Mouse (Mus musculus) left cerebral cortex, adult 11 months (tissue): ENCODE measurements around the gene Glrp1.

Experiments used
- DNase-seq: peaks from one replicate; pipeline ENCODE4 v3.0.0; 2022; ENCODE audit warnings: low spot score

Gene Glrp1

DNA sequence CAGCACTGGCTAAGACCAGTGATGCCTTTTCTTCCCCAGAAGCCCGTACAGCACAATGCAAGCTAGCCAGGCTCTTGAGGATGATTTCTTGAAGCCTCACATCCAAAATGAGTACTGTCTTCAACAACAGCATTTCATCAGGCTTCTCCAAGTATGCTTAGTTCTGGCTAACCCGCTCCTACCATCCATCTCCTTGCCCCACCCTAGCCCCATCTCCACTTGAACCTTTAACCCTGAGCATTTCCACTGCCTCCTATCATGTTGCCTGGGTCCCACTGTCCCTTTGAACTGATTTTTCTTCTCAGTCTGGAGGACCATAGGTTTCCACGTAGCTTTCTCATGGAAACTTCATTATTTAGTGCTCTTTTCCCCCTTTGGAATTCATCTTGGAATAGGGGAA, 17.5 kb downstream of the Glrp1 start:
- no peak for DNase-seq

DNA sequence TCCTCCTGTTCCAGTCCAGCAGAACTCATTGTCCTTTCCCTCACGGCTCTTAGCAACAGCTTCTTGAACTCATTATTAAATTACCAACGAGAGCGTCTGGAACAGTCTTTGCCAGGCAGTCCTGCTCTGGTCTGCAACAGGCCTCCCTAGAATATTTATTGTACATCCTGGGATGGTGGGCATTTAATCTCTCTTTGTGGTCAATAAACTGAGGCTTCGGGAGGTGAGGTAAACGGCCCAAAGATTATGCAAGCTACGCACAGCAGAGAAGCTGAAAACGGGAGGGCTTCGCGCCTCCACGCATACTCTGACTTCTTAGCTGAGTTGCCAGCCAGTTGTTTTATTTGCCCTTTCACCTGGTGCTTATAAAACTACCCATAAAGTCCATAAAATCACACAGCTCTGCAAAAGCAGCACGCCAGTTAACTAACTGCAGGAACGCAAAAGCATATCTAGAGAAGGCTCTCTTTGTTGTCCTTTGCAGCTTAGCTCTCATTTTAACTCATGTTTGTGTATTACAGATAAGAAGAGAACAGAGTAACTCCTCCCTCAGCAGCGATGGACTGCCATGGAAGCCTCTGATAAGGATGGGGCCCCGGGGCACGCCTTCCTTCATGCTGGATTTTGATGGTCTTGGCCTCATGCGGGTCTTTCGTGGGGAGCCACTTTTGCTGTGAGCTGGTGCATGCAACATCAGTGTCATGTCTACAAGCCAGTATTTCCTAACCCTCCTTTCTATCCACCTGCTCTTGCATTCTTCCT, 18.1 kb downstream of the Glrp1 start:
- no peak for DNase-seq

DNA sequence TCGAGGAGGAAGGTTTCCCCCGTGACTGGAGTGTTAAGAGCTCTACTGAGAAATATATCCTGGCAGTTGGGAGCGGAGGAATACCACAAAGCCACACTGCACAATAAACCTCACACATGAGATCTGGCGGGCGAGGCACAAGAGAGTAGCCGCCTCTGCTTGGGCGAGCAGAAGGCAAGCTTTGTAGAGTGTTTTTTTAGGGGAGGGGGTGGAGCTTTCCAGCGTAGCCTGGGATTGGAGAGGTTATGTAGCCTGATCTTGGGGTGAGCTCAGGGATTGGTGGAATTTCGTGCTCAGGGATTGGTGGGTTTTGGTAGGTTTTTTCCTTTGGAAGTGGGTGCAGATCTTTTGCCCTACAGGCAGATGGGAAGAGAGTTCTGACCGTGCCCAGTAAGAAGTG, 19.7 kb downstream of the Glrp1 start:
- no peak for DNase-seq

DNA sequence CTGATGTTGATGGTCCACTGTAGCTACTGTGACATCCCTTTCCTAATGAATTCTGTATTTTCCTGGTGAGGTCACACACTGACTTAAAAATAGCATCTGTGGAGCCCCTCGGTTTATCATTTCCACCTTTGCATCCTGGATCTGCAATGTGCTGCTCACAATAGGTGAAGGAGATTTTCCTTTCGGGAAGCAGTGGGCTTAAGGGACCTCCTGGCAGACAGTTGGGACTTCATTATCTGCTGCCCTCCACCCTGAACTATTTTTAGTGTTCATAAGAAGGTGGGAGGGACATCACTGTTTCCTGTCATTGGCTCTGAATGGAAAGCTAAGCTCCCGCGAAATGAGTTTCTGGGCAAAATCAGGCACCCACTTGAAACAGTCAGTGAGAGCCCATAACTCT, 20.9 kb downstream of the Glrp1 start:
- no peak for DNase-seq

DNA sequence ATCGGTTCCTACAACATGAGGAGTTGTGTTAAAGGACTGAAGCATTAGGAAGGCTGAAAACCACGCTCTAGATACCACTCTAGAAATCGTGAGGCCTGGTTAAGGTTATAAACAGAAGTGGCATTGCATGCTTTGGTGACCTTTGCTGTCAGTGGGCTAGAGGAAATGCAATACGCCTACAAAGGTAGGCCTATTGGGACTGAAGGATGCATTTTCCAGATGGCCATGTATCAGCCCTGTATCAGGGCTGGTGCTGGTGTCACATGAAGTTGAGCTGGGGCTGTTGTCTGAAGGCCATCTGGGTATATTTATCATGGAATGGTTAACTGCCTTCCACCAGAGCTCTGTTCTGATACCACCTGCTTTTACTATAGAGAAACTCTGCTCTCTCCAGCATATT, 23.5 kb downstream of the Glrp1 start:
- no peak for DNase-seq

DNA sequence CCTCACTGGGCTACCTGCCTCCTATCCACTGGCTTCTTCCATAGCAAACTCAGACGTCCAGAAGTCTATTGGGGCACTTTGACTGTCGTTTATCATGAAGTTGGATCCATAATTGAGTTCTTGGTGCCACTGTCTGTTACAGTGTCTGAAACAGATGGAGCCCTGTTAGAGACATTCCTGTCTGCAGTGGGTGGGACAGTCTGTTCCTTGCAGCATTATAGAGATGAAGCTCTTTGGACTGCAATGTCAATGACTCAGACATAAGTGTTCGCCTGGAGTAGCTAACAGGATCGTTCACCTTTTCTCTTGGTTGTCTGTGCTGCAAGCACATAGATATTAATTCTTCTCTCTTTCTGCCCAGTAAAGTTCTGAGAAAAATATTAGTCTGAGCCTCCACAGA, 25.8 kb downstream of the Glrp1 start:
- DNase-seq, result no peak

DNA sequence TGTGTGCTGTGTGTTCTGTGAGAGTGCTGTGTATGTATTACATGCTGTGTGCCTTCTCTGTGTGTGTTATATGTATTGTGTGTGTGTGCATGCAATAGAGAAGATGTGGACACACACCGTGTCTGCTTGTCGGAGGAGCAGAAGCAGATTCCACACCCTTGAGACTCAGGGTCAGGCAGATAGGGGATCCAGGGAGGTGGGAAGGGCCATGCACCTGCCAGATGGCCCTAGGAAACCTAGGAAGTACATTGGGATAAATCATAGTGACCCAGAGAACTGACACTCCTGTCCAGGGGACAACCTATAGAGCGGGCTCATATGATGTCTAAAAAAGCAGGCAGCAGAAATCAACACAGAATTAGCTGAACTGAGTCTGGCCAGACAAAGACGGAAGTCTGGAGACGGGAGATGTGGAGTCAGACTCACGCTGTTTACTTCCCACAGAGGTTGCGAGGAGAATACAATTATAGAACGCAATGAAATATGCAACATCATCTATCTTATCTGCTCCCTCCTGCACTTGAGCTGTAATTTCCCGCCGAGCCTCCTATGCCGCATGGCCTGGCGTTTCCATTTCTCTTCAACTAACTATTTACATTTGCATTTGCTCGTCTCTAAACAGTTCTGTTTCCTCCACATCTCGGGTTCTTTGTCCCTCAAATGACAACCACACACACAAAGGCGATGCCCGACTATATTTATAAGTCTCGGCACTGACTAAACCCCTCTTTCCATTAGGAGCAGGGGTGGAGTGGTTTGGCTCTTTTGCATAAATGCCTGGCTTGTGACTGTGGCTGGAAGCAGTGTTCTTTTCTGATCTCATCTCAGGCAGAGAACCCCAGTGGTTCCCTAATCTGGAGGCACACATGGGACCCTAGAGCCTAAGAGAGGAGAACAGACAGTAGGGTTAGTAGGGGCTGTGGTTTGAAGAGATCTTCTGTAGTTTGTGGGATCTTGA, 27.4 kb downstream of the Glrp1 start:
- no peak for DNase-seq

DNA sequence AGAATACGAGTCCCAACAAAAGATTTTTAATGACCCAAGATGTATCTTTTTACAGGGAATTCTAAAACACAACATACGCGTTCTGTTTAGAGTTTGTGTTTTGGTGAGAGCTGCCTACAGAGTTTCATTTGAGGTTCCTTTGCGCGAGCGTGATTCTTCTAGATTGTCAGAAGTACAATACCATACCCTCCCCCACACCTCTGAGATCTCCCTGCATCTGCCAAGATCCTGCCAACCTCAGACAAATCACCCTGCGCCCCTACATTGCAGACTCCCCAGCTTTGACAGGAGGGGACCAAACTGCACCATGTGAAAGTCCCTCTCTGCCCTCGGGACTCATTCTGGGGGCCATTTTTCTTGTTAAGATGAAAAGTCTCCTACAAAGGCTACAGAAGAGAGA, 29.3 kb downstream of the Glrp1 start:
- no peak for DNase-seq

DNA sequence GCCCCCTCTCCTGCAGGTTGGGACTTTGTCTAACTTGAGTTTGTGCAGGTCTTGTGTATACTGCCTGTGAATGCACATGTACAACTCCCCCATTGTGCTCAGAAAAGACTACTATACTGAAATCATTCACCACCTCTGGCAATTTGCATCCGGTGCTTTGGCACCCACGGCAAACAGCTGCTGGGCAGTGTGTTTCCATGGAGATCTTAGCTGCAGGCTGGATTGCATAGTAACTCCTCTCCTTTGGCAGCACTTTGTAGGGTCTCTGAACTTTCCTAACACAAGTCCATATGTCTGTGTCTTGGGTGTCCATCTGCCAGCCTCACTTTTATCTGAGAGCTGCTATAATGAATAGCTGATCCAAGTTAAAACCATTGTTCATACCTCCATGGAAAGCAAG, 31.7 kb downstream of the Glrp1 start:
- no peak for DNase-seq

DNA sequence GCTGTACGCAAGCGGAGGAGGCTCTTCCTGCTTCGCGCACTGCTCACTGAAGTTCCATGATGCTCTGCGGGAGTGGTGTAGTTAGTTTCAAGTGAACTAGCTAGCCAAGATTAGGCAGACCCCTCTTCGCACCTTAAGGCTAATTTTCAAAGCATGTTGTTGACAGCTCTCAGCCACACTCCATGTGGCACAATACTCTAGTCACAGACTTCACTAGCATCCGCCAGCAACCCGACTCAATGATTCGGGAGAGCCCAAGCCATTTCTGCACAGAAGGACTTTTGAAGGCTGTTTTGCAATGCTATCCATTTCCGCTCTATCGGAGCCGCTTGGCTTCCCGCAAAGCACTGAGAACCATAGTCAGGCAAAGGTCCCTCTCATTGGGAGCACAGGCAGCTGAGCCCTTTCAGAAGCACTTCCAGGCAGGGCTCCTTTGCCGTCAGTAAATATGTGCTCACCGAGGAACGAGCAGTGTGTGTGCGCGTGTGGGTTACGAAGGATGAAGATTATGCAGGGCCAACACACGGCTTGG, 33.2 kb downstream of the Glrp1 start:
- no peak for DNase-seq

DNA sequence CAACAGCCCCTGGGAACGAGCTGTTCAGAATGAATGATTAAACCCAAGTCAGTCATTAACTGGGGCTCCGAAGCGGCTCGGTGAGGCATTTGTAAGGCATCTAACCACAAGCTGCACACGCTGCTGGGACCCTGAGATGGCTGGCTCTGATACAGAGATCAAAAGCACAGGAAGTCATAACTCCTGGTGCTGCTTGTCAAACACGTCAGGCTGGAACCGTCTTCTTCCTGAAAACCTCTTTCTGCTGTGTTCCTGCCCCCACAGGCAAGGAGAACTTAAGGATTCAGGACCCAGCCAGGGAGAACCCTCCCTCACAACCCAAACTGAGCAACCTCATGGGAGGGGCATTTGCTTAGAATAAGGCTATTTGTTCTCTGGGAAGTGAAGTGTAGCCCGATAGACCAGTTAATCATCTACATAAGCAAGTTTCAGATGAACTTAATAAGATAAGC, 34.3 kb downstream of the Glrp1 start:
- DNase-seq, result no peak

DNA sequence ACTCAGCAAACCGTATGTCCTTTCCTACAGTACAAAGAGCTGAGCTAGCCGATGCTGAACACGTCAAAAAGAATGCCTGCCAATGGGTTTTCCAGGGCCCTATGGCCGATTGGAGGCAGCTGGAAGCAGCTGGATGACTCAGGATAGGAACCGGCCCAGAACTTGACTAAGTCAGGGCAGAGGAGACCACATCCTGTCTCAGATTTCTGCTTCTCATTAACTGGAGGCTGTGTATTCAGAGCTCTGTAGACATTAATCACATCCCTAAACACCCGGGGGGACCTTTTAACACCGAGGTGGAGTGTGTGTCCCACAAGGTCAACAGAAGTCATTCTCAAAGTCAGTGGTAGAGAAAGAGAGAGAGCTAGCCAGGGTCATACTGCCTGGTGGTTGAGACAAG, 35.3 kb downstream of the Glrp1 start:
- DNase-seq, result no peak

DNA sequence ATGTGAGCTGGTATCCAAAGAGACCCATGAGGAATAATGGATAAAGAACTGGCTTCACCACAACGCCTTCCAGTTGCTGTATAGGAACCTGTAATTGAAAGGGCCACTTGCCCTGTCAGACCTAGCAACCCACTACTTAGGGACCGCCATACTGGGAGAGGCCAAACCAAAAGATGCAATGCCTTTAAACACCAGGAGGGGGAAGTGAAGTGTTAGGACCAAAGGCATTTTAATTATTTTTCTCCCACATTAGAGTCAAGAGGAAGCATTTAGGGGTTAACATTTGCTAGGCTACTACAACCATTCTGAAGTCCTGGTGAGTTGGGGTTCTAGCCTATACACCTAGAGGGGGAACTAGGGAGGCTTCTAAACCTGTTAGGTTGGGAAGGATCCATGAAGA, 36.0 kb downstream of the Glrp1 start:
- DNase-seq, result no peak

DNA sequence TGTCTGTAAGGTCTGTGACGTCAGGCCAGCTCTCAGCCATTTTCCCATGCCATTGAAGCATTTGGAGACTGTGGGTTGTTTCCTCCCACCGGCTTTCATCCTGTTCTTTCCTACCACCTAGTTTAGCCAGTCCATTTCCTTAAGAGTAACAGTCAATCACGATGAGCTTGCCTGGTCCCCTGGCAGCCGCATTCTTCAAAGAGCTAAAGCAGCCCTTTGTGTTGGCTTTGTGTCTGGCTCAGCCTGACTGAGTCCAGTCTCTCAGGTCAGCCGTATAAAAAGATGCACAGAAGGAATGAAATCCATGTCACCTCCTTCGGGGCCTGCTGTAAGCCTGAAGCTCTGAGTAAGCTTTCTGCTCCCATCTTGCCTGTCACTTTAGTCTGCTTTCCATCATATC, 37.6 kb downstream of the Glrp1 start:
- no peak for DNase-seq

DNA sequence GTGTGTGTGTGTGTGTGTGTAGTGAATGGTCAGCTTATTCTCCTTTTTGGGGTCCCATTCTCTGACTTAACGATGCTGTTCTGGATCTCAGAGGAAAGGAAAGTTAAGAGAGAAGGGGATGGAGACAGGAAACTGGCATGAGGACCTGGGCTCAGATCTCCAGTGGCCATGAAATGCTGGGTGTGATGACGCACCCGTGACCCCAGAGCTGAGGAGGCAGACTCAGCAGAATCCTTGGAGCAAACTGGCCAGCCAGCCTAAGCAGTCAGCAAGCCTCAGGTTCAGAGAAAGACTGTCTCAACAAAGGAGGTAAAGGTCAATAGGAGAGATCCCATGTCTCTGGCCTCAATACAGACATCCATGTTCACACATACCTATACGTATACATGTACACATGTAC, 40.1 kb downstream of the Glrp1 start:
- no peak for DNase-seq

DNA sequence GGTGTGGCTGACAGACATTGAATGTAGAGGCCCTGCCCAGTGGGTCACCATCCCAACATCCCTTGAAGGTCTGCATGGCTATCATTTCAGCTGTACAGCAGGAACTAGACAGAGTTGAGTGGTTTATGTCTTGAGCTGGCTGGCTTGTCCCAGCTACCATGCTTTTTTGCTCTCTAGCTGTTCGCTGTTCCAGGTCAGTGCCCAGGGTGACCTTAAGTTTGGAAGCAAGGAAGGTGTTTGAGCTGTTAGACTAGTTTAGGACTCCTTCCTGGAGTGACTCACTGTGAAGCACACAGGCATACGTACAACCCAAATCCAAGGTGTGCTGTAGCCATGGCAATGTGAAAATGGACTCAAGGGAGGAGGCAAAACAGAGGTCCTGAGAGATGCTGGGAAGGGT, 41.5 kb downstream of the Glrp1 start:
- DNase-seq, result no peak

DNA sequence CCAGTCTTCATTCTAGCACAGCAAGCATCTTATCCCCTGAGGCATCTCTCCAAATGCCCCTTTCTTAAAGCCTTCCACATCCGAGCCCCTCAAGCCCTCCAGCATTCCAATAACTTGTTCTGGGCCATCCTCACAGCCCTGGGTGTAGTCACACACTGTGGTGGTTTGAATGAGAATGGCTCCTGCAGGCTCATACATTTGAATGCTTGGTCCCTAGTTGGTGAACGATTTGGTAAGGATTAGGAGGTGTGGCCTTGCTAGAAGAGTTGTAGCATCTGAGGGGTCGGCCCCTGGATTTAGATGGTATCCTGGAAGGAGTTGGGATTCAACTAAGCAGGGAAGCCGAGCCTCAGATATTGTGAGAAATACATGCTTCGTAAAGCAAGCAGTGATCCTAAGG, 42.0 kb downstream of the Glrp1 start:
- no peak for DNase-seq

DNA sequence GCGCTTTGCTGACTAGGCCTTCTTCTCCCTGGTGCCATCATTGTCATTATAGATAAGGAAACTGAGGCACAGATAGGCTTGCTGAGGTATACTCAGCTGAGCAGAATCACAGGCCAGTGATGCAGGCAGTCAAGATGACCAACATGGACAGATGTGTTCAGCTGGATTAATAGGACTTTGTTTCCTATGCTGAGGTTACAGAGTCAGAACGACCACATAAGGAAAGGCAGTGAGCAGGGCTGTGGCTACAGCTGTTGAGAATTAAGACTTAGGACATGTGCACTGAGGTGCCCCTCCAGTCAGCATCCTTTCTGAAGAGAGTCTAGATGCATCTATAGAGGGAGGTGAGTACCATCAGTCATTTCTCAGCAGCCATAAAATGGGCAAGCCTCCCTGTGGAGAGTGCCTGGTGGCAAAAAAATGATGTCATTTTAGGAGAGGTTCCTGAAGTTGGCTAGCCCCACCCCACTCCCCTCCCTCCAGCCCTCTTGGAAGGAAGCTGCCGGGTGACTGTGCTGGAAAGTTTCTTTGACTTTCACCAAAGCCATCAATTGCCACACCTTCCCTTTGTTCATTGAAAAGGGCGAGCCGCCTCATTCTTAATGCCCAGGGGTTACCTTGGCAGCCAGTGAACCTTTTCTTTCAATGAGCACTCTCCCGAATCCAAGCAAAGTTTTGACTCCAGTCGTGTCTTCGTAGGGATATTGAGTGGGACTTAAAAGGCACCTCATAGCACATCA, 43.4 kb downstream of the Glrp1 start:
- DNase-seq, result no peak

DNA sequence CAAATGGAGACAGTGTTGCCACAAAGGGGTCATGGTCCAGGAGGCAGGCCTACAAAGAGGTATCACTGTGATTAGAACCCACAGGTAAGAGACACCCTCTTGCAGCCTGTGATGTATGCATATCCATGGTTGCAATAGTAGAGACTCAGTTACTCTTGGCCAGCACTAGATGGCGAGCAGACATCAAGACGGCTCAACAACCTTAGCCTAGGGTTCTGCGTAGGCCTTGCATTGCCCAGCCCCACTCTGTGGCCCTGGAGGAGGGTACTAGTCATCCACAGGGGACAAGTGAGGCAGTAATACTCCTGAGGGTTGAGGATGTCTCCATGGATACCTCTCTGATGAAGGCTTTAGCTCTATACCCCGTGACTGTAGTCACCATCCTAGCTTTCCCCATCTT, 44.1 kb downstream of the Glrp1 start:
- no peak for DNase-seq

DNA sequence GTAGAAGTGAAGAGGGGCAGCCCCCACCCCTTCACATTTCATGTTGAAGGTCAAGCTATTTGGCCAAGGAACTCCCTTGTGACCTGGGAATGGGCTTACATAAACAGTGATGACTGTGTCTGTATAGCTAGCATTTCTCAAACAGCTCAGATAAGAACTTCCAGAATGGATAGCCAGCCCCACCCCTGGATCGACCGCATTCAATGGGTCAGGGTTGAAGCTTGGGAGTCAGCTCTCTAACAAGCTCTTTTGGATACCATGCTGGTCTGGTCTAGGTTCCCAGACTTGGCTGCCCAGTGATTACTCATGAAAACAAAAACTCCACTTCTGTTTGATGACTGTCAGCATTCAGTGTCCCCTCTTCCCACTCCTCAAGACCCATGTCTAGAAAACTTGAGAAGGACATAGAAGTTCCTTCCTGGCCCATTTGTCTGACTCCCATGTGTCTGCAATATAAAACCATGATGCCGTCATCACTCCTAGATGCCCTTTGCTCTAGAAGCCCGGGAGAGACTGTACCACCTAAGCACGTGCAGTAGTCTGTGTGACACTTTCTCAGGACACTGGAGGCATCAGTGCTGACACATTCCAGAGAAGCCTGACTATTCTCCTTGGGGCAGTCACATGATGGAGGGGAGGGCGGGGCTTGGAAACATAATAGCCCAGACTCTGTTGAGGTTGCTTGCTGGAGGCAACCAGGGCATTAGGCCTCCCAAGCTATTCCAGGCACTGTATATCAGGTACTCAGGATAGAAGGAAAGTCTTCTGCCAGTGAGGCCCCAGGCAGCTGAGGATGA, 45.6 kb downstream of the Glrp1 start:
- no peak for DNase-seq

DNA sequence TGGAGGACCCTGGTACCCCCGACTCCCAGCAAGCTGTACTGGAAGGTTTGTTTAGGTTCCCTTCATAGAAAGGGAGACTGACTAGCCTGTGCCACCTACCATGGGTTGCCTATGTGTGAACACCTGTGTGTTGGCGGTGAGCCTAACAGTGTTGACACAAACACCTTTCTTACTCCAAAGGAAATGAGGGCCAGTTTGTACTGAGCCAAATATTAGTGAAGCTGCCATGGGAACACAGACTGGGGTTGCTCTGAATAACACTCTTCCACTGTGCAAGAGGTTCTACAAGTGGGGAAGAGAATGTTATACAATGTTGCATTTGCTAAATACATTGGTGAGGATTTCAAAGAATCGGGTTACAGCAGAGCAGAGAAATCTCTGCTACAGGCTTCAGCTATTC, 46.6 kb downstream of the Glrp1 start:
- DNase-seq, result no peak

DNA sequence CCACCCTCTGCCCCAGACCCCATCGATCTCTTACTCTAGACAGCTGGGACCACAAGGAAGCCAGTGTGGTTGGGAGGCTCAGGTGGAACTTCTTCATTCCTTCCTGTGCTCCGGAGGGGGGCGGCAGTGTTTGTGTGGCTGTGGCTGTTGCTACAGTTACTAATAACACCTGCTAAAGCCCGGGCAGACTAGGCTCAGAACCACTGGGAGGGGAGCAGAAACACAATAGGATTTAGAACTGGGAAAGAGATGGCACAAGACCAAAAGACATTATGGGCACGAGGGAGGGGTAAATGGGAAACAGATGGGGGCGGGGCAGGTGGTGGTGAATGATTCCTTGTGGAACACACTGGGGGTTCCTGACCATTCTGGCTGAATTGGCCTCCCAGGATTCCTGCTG, 47.4 kb downstream of the Glrp1 start:
- no peak for DNase-seq
